Mouse (Mus musculus) kidney, adult 11 months (tissue): ENCODE measurements around the gene Sorcs2.
A peak's percentile ranks its signal among the peaks of the same experiment; 100 is the strongest.

Experiments used
- DNase-seq: peaks from one replicate; pipeline ENCODE4 v3.0.0; 2022

Sorcs2 gene

GRCm38 (mm10) chr5:36166346-36167013, 231.5 kb downstream of the Sorcs2 start:
- no peak for DNase-seq

GRCm38 (mm10) chr5:36165424-36166302, 232.3 kb downstream of the Sorcs2 start:
- no peak for DNase-seq

- no peak for DNase-seq
Measured at GRCm38 (mm10) chr5:36154879-36155485, 243.0 kb downstream of the Sorcs2 start.

- no peak for DNase-seq
Measured at GRCm38 (mm10) chr5:36153261-36153660, 244.7 kb downstream of the Sorcs2 start.

- peak; percentile 23 for DNase-seq
Measured at GRCm38 (mm10) chr5:36151086-36151485, 246.9 kb downstream of the Sorcs2 start.

- DNase-seq, result no peak
Measured at GRCm38 (mm10) chr5:36149098-36149497, 248.8 kb downstream of the Sorcs2 start.

- no peak for DNase-seq
Measured at GRCm38 (mm10) chr5:36146589-36146988, 251.3 kb downstream of the Sorcs2 start.

GRCm38 (mm10) chr5:36144560-36144959, 253.4 kb downstream of the Sorcs2 start:
- no peak for DNase-seq

- DNase-seq, result no peak
Measured at GRCm38 (mm10) chr5:36141676-36142255, 256.2 kb downstream of the Sorcs2 start.

GRCm38 (mm10) chr5:36141112-36141511, 256.8 kb downstream of the Sorcs2 start:
- DNase-seq, result peak; percentile 9

GRCm38 (mm10) chr5:36139766-36140165, 258.2 kb downstream of the Sorcs2 start:
- no peak for DNase-seq

GRCm38 (mm10) chr5:36135874-36136542, 261.9 kb downstream of the Sorcs2 start:
- no peak for DNase-seq

- DNase-seq, result no peak
Measured at GRCm38 (mm10) chr5:36134302-36134701, 263.6 kb downstream of the Sorcs2 start.

GRCm38 (mm10) chr5:36133893-36134292, 264.0 kb downstream of the Sorcs2 start:
- DNase-seq, result no peak

- no peak for DNase-seq
Measured at GRCm38 (mm10) chr5:36130393-36131011, 267.4 kb downstream of the Sorcs2 start.

GRCm38 (mm10) chr5:36129661-36130060, 268.3 kb downstream of the Sorcs2 start:
- DNase-seq, result no peak

GRCm38 (mm10) chr5:36128513-36128912, 269.4 kb downstream of the Sorcs2 start:
- DNase-seq, result no peak

- no peak for DNase-seq
Measured at GRCm38 (mm10) chr5:36124993-36125392, 272.9 kb downstream of the Sorcs2 start.

- DNase-seq, result no peak
Measured at GRCm38 (mm10) chr5:36122987-36123386, 275.0 kb downstream of the Sorcs2 start.

- DNase-seq, result peak; percentile 21
Measured at GRCm38 (mm10) chr5:36120931-36121341, 277.0 kb downstream of the Sorcs2 start.

GRCm38 (mm10) chr5:36118061-36118460, 279.9 kb downstream of the Sorcs2 start:
- no peak for DNase-seq

- DNase-seq, result no peak
Measured at GRCm38 (mm10) chr5:36115519-36115918, 282.4 kb downstream of the Sorcs2 start.
